Comparison of ENCODE assay signal across 8 mouse cellular contexts in the genomic region with DNA sequence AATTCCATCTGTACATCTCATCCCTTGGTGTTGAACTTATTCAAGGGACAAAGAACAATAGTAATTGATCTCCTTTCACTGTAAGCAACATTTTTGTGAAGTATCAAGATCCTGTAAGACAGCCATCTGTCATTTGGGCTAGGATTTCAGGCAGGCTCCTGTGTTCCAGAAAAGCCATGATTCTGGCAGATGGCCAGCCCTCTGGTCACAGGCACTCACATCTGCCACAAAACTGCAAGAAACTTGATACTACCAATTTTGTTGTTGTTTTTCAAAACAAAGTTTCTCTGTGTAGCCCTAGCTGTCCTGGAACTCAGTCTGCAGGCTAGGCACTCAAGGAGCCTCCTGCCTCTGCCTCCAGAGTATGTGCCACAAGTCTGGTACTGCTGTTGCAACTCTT.
DNase-seq lines count a peak whose midpoint lies in the region; ATAC-seq and TF ChIP-seq lines count a peak whose summit lies in the region.

No protein-coding gene starts in this region.

- no peak overlapping the region for H3K27ac ChIP-seq in liver, adult 2 months (replicated peaks; ENCODE audit: insufficient read depth, low read depth, low read length)
- no peak overlapping the region for H3K27ac ChIP-seq in liver, embryonic 11.5 days (ENCODE audit: low read depth, low read length)
- H3K27ac ChIP-seq in thymus, adult 2 months (ENCODE audit: control insufficient read depth, insufficient read depth, low read length) = no peak overlapping the region

- H3K4me2 ChIP-seq in liver, embryonic 11.5 days = no peak overlapping the region

- no peak for TF ChIP-seq POLR2A in liver, adult 2 months (IDR thresholded peaks at IDR 0.05; ENCODE audit: extremely low read depth, insufficient read depth, low read length)
- TF ChIP-seq POLR2A in thymus, adult 2 months (IDR thresholded peaks at IDR 0.05; ENCODE audit: control insufficient read depth, extremely low read depth, insufficient read depth, low read length, poor library complexity) = no peak

- no peaks in the 10 kb centered on the region for H3K9me3 ChIP-seq in liver, embryonic 11.5 days (ENCODE audit: control insufficient read depth, low read length)

- no peaks in the 10 kb centered on the region for H3K36me3 ChIP-seq in liver, adult 2 months (ENCODE audit: control insufficient read depth, insufficient read depth, low read length)
- H3K36me3 ChIP-seq in liver, embryonic 11.5 days (ENCODE audit: control insufficient read depth, insufficient read depth, low read length) = no peaks in the 10 kb centered on the region
- no peaks in the 10 kb centered on the region for H3K36me3 ChIP-seq in thymus, adult 2 months (ENCODE audit: control insufficient read depth, insufficient read depth, low read length)

- no peak for TF ChIP-seq CTCF in liver, adult 2 months (IDR thresholded peaks at IDR 0.05; ENCODE audit: low read depth, low read length)
- no peak for TF ChIP-seq CTCF in thymus, adult 2 months (IDR thresholded peaks at IDR 0.05; ENCODE audit: borderline replicate concordance, control insufficient read depth, extremely low read depth, insufficient read depth, low read length, poor library complexity)

- no peak for ATAC-seq in liver, embryonic 11.5 days (replicated peaks; ENCODE audit: low FRiP score)
- no peak for ATAC-seq in monocyte, adult 5-6 weeks (replicated peaks; ENCODE audit: insufficient number of reproducible peaks, low FRiP score, low TSS enrichment, poor library complexity, severe bottlenecking)

- DNase-seq in adrenal gland, adult (ENCODE audit: inconsistent age in 2 of 2, low spot score in 1 of 2) = peak; percentile 46 to 62
- DNase-seq in adrenal gland, postnatal 4 days (ENCODE audit: low spot score in 2 of 2) = no peak
- peak; percentile 26 for DNase-seq in liver, adult 2 months (ENCODE audit: extremely low read depth, low read depth, low spot score)
- no peak for DNase-seq in liver, embryonic 11.5 days (ENCODE audit: low spot score)
- peak; percentile 43 for DNase-seq in cerebellum, adult 9-11 months
- peak; percentile 13 for DNase-seq in layer of hippocampus, adult 9-10 months (ENCODE audit: low spot score)
- DNase-seq in thymus, adult 2 months = no peak

- no peaks in the 10 kb centered on the region for H3K27me3 ChIP-seq in liver, adult 2 months (ENCODE audit: control insufficient read depth, insufficient read depth, low read length)
- no peaks in the 10 kb centered on the region for H3K27me3 ChIP-seq in liver, embryonic 11.5 days (replicated peaks; ENCODE audit: control insufficient read depth, insufficient read depth, low read length)
- H3K27me3 ChIP-seq in thymus, adult 2 months (ENCODE audit: control insufficient read depth, insufficient read depth, low read length) = no peaks in the 10 kb centered on the region

- no peak overlapping the region for H3K9ac ChIP-seq in liver, adult 2 months (ENCODE audit: low read depth, low read length)
- no peak overlapping the region for H3K9ac ChIP-seq in liver, embryonic 11.5 days (ENCODE audit: low read depth, low read length)

- no peaks in the 10 kb centered on the region for H3K4me1 ChIP-seq in liver, adult 2 months (ENCODE audit: control insufficient read depth, insufficient read depth, low read length)
- H3K4me1 ChIP-seq in liver, embryonic 11.5 days (replicated peaks; ENCODE audit: control insufficient read depth, insufficient read depth, low read length) = no peaks in the 10 kb centered on the region
- H3K4me1 ChIP-seq in thymus, adult 2 months (replicated peaks; ENCODE audit: control insufficient read depth, insufficient read depth, low read length) = no peaks in the 10 kb centered on the region

- no peak overlapping the region for H3K4me3 ChIP-seq in liver, adult 2 months (ENCODE audit: insufficient read depth, low read depth, low read length)
- no peak overlapping the region for H3K4me3 ChIP-seq in liver, embryonic 11.5 days (ENCODE audit: low read depth, low read length)
- no peak overlapping the region for H3K4me3 ChIP-seq in thymus, adult 2 months (ENCODE audit: control insufficient read depth, insufficient read depth, low read length)

- H3K79me2 ChIP-seq in liver, adult 2 months (ENCODE audit: control insufficient read depth, insufficient read depth, low read length) = no peaks in the 10 kb centered on the region

Comparison
In these comparisons a context has a peak if more than half of its experiments do, and no peak if none do; other contexts are left out.
1. DNase-seq: peak in adrenal gland, adult (2 of 2), liver, adult 2 months (single experiment), cerebellum, adult 9-11 months (single experiment) and layer of hippocampus, adult 9-10 months (single experiment); none in adrenal gland, postnatal 4 days (0 of 2), liver, embryonic 11.5 days (single experiment) and thymus, adult 2 months (single experiment).